Comparison of ENCODE assay signal across 11 mouse cellular contexts in the genomic region with DNA sequence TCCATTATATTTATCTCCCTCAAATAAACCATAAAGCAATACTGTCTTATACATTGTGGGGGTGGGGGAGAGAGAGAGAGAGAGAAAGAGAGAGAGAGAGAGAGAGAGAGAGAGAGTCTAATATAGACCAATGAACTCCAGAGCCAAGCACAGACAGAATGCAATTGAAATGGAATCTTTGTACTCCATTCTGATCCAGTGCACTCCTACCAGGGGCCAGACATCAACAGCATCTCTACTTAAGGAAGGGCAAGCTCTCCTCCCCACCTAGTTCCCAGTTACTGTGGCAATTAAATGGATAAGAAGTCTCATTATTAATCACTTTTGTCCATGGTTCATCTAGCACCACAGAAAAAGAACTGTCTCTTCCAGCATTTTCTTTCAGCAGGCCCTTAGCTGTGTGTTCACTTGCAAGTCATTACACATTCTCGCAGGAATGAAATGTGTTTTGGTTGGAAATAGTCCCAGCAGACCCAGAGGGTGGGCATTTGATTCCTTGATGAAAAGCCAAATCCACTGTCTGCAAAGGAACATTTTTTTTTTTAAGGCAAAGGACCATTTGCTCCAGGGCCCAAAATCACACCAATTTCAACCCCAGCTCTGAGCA.
DNase-seq lines count a peak whose midpoint lies in the region; ATAC-seq and TF ChIP-seq lines count a peak whose summit lies in the region.
"Had no signal": no experiment of that assay in that cellular context is flagged by ENCODE, and none has a peak within 500 bp of the region (broad histone marks: within the 10 kb centered on the region; RNA-seq: fewer than 3 reads in every experiment).

No protein-coding gene starts in this region.

- 55% methylated on average over 1 of the region's 1 CpGs for WGBS in forebrain, embryonic 13.5 days
- 92% methylated on average over 1 of the region's 1 CpGs for WGBS in forebrain, embryonic 10.5 days

- H3K4me1 ChIP-seq in forebrain, embryonic 13.5 days, result 0 out of 2 replicates have a peak, but pooled peaks cover 3% of the 10 kb centered on the region
- no peaks in the 10 kb centered on the region for H3K4me1 ChIP-seq in forebrain, embryonic 10.5 days

- DNase-seq in forebrain, embryonic 10.5 days (ENCODE audit: extremely low spot score, low spot score), result no peak
- DNase-seq in layer of hippocampus, adult 11-12 months (ENCODE audit: low spot score), result peak; percentile 11
- no peak for DNase-seq in layer of hippocampus, postnatal 36 days
- peak; percentile 72 for DNase-seq in 3134 (ENCODE audit: extremely low read depth, insufficient read length, low spot score)
- peak; percentile 7 for DNase-seq in fat pad, adult 2 months (ENCODE audit: extremely low read depth, low read depth, low spot score)
- no peak for DNase-seq in urinary bladder, postnatal 4 days (ENCODE audit: low spot score in 2 of 2)
- no peak for DNase-seq in gastrocnemius, adult 2 months
- DNase-seq: right cerebral cortex, postnatal 14 days had no signal

- H3K9ac ChIP-seq in forebrain, embryonic 13.5 days, result no peak overlapping the region
- H3K9ac ChIP-seq: liver, embryonic 14.5 days had no signal

- intact Hi-C loops in gastrocnemius, adult 2 months (cut with DNase I), result no loop called here

- H3K27ac ChIP-seq in forebrain, embryonic 13.5 days, result no peak overlapping the region
- no peak overlapping the region for H3K27ac ChIP-seq in forebrain, embryonic 10.5 days
- no peak overlapping the region for H3K27ac ChIP-seq in gastrocnemius, adult 2 months
- H3K27ac ChIP-seq: liver, embryonic 14.5 days had no signal

- H3K4me3 ChIP-seq in forebrain, embryonic 13.5 days, result no peak overlapping the region
- no peak overlapping the region for H3K4me3 ChIP-seq in forebrain, embryonic 10.5 days
- no peak overlapping the region for H3K4me3 ChIP-seq in gastrocnemius, adult 2 months

- H3K4me2 ChIP-seq in forebrain, embryonic 13.5 days, result no peak overlapping the region

- no peaks in the 10 kb centered on the region for H3K9me3 ChIP-seq in forebrain, embryonic 13.5 days (replicated peaks)
- no peaks in the 10 kb centered on the region for H3K9me3 ChIP-seq in forebrain, embryonic 10.5 days

- H3K27me3 ChIP-seq in forebrain, embryonic 13.5 days, result no peaks in the 10 kb centered on the region
- H3K27me3 ChIP-seq in forebrain, embryonic 10.5 days (ENCODE audit: poor library complexity, severe bottlenecking), result no peaks in the 10 kb centered on the region

- TF ChIP-seq CTCF in gastrocnemius, adult 2 months (IDR thresholded peaks at IDR 0.05), result no peak

- ATAC-seq in forebrain, embryonic 13.5 days, result peak; percentile 61; the same call in 1 of the 2 replicates
- ATAC-seq: inflammation-experienced regulatory T-cells, adult 6 months had no signal

- no peaks in the 10 kb centered on the region for H3K36me3 ChIP-seq in forebrain, embryonic 13.5 days (ENCODE audit: poor library complexity, severe bottlenecking)
- no peaks in the 10 kb centered on the region for H3K36me3 ChIP-seq in forebrain, embryonic 10.5 days (replicated peaks)

Comparison
In these comparisons a context has a peak if more than half of its experiments do, and no peak if none do; other contexts are left out.
1. DNase-seq: peak in layer of hippocampus, adult 11-12 months (single experiment), 3134 (single experiment) and fat pad, adult 2 months (single experiment); none in forebrain, embryonic 10.5 days (single experiment), layer of hippocampus, postnatal 36 days (0 of 2), urinary bladder, postnatal 4 days (0 of 2) and gastrocnemius, adult 2 months (single experiment).